Mouse (Mus musculus) limb, embryonic 14.5 days (tissue): Measurements from ENCODE around the gene 1700123O20Rik. TPM values are rescaled to one million over a fixed set of nuclear protein-coding genes. Genes with fewer than 3 reads are reported as not detected.

Experiments used
- ATAC-seq: fragments of 200-750 bp; cut with Nextera tagmentation; 2 replicates; pipeline ENCODE4 v1.8.0; 2017; ENCODE audit warnings: low read depth, moderate number of reproducible peaks, moderate TSS enrichment; ENCODE audit not compliant: low FRiP score
- DNase-seq: peaks from one replicate; pipeline ENCODE4 v3.0.0-alpha.2; 2015; ENCODE audit warnings: low spot score
- H3K27ac ChIP-seq: fragments of 300-500 bp; sonication (generic); replicated peaks from 2 replicates; pipeline ENCODE4 v1.5.1; 2014; ENCODE audit warnings: low read depth, mild to moderate bottlenecking, low read length, moderate library complexity, mixed read lengths
- H3K27me3 ChIP-seq: fragments of 300-500 bp; sonication (generic); 2 replicates; pipeline ENCODE4 v1.6.1; 2014; ENCODE audit warnings: low read length, mixed read lengths; ENCODE audit not compliant: control insufficient read depth, insufficient read depth
- H3K36me3 ChIP-seq: fragments of 300-500 bp; sonication (generic); 2 replicates; pipeline ENCODE4 v1.6.1; 2014; ENCODE audit warnings: mild to moderate bottlenecking, low read length, moderate library complexity, mixed read lengths; ENCODE audit not compliant: control insufficient read depth, insufficient read depth
- H3K4me1 ChIP-seq: fragments of 300-500 bp; sonication (generic); 2 replicates; pipeline ENCODE4 v1.6.1; 2014; ENCODE audit warnings: antibody characterized with exemption, low read length, mixed read lengths; ENCODE audit not compliant: control insufficient read depth, insufficient read depth
- H3K4me2 ChIP-seq: fragments of 300-500 bp; sonication (generic); replicated peaks from 2 replicates; pipeline ENCODE4 v1.6.1; 2014; ENCODE audit warnings: low read depth, mild to moderate bottlenecking, low read length, moderate library complexity; ENCODE audit not compliant: severe bottlenecking
- H3K4me3 ChIP-seq: fragments of 300-500 bp; sonication (generic); replicated peaks from 2 replicates; pipeline ENCODE4 v1.5.1; 2014; ENCODE audit warnings: low read length
- H3K9ac ChIP-seq: fragments of 300-500 bp; sonication (generic); 2 replicates; pipeline ENCODE4 v1.6.1; 2014; ENCODE audit warnings: mild to moderate bottlenecking, low read depth, low read length, moderate library complexity; ENCODE audit not compliant: severe bottlenecking
- H3K9me3 ChIP-seq: fragments of 300-500 bp; sonication (generic); 2 replicates; pipeline ENCODE4 v1.6.1; 2016; ENCODE audit warnings: low read length; ENCODE audit not compliant: control insufficient read depth
- POLR2A ChIP-seq: fragments of 200-500 bp; IDR thresholded peaks from 2 replicates; pipeline ENCODE4 v1.8.0; 2012; ENCODE audit warnings: inconsistent platforms, mild to moderate bottlenecking, moderate library complexity, borderline replicate concordance; ENCODE audit not compliant: insufficient read depth, insufficient read length; ENCODE audit errors: extremely low read depth
- WGBS: fragments of 180-500 bp; shearing (Covaris S2); extraction: QIAGEN DNeasy Blood & Tissue Kit; methylation state at CpG from one replicate; pipeline ENCODE4 v1.1.7; 2014; 5-methylcytosine and 5-hydroxymethylcytosine counted together
- polyA plus RNA-seq, 2 experiments: library from polyadenylated mRNA; depleted of rRNA in 1 of 2; stranded (reverse) in 1 of 2; unstranded in 1 of 2; fragments of >200 nt; fragmentation: Nextera tagmentation in 1 of 2; extraction: Ambion mirVana in 1 of 2; gene quantifications; 2 replicates each; pipeline versions ENCODE4 v1.2.1 to v1.2.3; 2012 to 2014

The 1700123O20Rik gene
- polyA plus RNA-seq, 2 experiments: 82.3 to 90.2 TPM

GRCm38 (mm10) chr14:54678657-54679304 is 7.2 kb upstream of the 1700123O20Rik start:
- no peaks in the 10 kb centered on the region for H3K9me3 ChIP-seq
- no peak overlapping the region for H3K9ac ChIP-seq
- no peak overlapping the region for H3K4me3 ChIP-seq
- no peak overlapping the region for H3K27ac ChIP-seq
- H3K4me1 ChIP-seq: no peaks in the 10 kb centered on the region
- TF ChIP-seq POLR2A: no peak
- no peak overlapping the region for H3K4me2 ChIP-seq
- H3K36me3 ChIP-seq: peaks cover 70% of the 10 kb centered on the region
- whole genome bisulfite sequencing: 88% methylated on average over 16 of the region's 16 CpGs
- H3K27me3 ChIP-seq: no peaks in the 10 kb centered on the region
- ATAC-seq (no peak), DNase-seq (no peak)

- H3K4me1 ChIP-seq: peaks cover 10% of the 10 kb centered on the region
- TF ChIP-seq POLR2A: no peak
- no peak overlapping the region for H3K27ac ChIP-seq
- ATAC-seq: no peak
- 86% methylated on average over 3 of the region's 3 CpGs for WGBS
- no peaks in the 10 kb centered on the region for H3K27me3 ChIP-seq
- no peak overlapping the region for H3K4me2 ChIP-seq
- DNase-seq: no peak
- no peak overlapping the region for H3K9ac ChIP-seq
- H3K36me3 ChIP-seq: peaks cover 39% of the 10 kb centered on the region
- no peaks in the 10 kb centered on the region for H3K9me3 ChIP-seq
- H3K4me3 ChIP-seq: no peak overlapping the region
Observed at GRCm38 (mm10) chr14:54682396-54682795, 3.6 kb upstream of the 1700123O20Rik start.

GRCm38 (mm10) chr14:54685471-54685870 is 545 bp upstream of the 1700123O20Rik start:
- peak overlapping the region; percentile 97 for H3K9ac ChIP-seq
- peak overlapping the region; percentile 95; the same call in 1 of the 2 replicates for H3K27ac ChIP-seq
- peaks cover 31% of the 10 kb centered on the region for H3K36me3 ChIP-seq
- H3K4me2 ChIP-seq: peak overlapping the region; percentile 59
- no peak for ATAC-seq
- H3K4me3 ChIP-seq: peak overlapping the region; percentile 85
- H3K9me3 ChIP-seq: no peaks in the 10 kb centered on the region
- H3K27me3 ChIP-seq: no peaks in the 10 kb centered on the region
- peaks cover 18% of the 10 kb centered on the region for H3K4me1 ChIP-seq
- no peak for TF ChIP-seq POLR2A
- 6% methylated on average over 8 of the region's 8 CpGs for WGBS
- no peak for DNase-seq

DNA sequence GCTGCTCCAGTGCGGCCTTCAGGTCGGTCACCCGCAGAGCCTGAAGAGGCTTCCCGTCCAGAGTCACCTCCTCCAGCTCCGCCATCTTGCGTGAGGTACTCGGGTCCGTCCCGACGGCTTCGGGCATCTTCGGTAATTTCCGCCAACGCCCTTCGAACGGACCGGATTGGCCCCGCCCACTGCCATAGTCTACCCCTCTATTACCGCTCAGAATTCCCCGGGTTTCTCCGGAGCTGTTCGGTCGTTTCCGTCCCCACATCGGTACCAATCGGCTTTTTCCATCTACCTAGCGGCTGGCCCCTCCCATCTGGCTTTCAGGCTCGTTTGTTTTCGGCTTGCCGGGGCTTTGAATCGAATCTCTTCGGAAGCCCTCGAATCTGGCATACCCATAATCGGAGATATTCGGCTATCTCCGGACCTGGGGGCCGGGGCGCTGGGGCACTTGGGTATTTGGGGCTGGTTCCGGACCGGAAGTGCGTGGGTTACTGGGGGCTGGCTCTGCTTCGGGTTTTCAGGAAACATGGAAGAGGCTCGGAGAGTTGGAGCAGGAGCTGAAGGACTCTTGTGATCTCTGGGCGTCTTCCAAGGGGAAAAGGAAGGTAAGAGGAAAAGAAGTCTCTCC is 617 bp downstream of the 1700123O20Rik start, which contains the start of gene Acin1:
TSS of gene Acin1 (minus strand) at position 410 of the 622 bp plus-strand sequence.
- H3K36me3 ChIP-seq: peaks cover 37% of the 10 kb centered on the region
- peak; percentile 96 for ATAC-seq

GRCm38 (mm10) chr14:54687251-54687650 is 1.2 kb downstream of the 1700123O20Rik start:
- 3% methylated on average over 8 of the region's 8 CpGs for WGBS
- H3K27ac ChIP-seq: peak overlapping the region; percentile 63

More for the DNA sequence above, 617 bp downstream of the 1700123O20Rik start, which contains the start of gene Acin1:
- Histone ChIP-seq H3K9ac (peak within 1 kb of the TSS; percentile 97), H3K27me3 (no peaks in the 10 kb centered on the region), H3K4me1 (peaks cover 18% of the 10 kb centered on the region), H3K4me3 (peak within 1 kb of the TSS; percentile 85), H3K27ac (peak within 1 kb of the TSS; percentile 95), H3K9me3 (no peaks in the 10 kb centered on the region), H3K4me2 (peak within 1 kb of the TSS; percentile 69)
- DNase-seq: peak; percentile 100
- peak; percentile 78; the same call in 1 of the 2 replicates for TF ChIP-seq POLR2A
- under 1% methylated on average over 40 of the region's 44 CpGs for WGBS

More at GRCm38 (mm10) chr14:54687251-54687650, 1.2 kb downstream of the 1700123O20Rik start:
- H3K36me3 ChIP-seq: peaks cover 32% of the 10 kb centered on the region
- H3K27me3 ChIP-seq: no peaks in the 10 kb centered on the region
- H3K4me1 ChIP-seq: peaks cover 18% of the 10 kb centered on the region
- no peak for DNase-seq
- H3K4me2 ChIP-seq: peak overlapping the region; percentile 69
- ATAC-seq: no peak
- peak overlapping the region; percentile 85 for H3K4me3 ChIP-seq
- peak overlapping the region; percentile 97 for H3K9ac ChIP-seq
- no peak for TF ChIP-seq POLR2A
- H3K9me3 ChIP-seq: no peaks in the 10 kb centered on the region
